In the genomic region with DNA sequence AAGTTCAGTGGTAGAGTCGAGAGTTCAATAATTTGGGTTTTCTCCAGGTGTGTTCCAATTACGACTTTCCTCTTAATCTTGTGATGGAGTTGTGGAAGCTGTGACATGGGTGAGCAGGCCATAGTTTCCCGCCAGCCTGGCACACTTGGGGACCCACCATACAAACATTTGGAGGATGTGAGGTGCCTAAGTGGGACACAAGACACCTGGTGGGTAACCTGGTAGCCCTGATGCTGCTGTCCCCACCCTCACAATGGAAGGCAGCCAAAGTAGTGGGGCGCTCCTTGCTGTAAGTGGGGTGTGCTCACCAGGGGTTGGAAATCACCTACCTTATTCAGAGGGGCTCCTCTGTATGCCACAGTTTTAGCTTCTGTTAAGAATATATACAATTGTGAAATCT, we compare ENCODE assay signal across 12 mouse cellular contexts.
"Had no signal": no experiment of that assay in that cellular context is flagged by ENCODE, and none has a peak within 500 bp of the region (broad histone marks: within the 10 kb centered on the region; RNA-seq: fewer than 3 reads in every experiment).

No protein-coding gene starts in this region.

- DNase-seq: retina, postnatal 1 day; right cerebral cortex, adult 18-20 months; right cerebral cortex, postnatal 14 days; right cerebral cortex, postnatal 25 days; right cerebral cortex, postnatal 4 days; spleen, adult 18-20 months; thymus, adult 18-20 months; thymus, adult 2 months; thymus, postnatal 14 days; thymus, postnatal 25 days; thymus, postnatal 36 days; thymus, postnatal 4 days had no signal
